Mouse (Mus musculus): ENCODE data around the gene Gpr83.

DNA sequence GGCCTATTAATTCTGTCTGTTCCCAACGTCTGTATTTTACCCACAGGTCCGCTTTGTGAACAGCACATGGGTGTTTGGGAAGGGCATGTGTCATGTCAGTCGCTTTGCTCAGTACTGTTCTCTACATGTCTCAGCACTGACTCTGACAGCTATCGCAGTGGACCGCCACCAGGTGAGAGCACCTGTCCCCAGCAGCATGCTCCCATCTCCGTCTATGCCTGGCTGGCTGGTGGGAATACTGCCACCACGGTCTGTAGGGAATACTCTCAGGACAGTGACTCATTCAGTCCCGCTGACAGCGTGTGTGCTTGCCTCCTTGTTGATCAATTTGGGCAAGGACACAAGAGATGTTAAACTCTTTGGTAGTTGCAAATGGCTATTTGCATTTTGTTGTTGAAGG is 4.7 kb downstream of the Gpr83 start:
- TF ChIP-seq CTCF (IDR thresholded peaks at IDR 0.05; ENCODE audit: low read depth), result no peak
- TF ChIP-seq EP300 (IDR thresholded peaks at IDR 0.05; ENCODE audit: low read depth), result no peak
